Mouse (Mus musculus) spleen, adult 2 months (tissue): ENCODE data around the gene Vwa3b.

Experiments used
- CTCF ChIP-seq: fragments of 200-500 bp; IDR thresholded peaks from 2 replicates; pipeline ENCODE4 v1.5.1; 2011; ENCODE audit warnings: mild to moderate bottlenecking, inconsistent platforms; ENCODE audit not compliant: insufficient read depth, insufficient read length, insufficient replicate concordance; ENCODE audit errors: extremely low read depth
- POLR2A ChIP-seq: fragments of 200-500 bp; IDR thresholded peaks from 2 replicates; pipeline ENCODE4 v1.6.1; 2011; ENCODE audit warnings: low read depth, low read length, inconsistent platforms

DNA sequence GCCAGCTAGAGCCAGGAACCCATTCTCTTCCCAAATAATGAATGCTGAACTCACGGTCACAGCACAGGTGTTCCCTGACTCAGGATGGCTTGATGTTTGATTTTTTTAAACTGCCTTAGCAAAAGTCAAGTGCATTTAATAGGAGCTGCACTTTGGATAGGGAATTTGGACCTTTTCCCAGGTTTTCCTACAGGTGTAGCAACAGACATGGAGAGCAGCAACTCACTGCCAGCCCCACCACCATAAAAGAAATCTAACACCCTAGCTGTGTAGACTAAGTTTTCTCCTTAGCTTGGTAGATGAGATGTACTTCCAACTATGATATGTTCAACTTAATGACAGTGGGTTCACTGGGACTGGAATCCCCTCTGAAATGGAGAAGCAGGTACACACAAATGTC is 1.0 kb upstream of the Vwa3b start:
- TF ChIP-seq CTCF (no peak), POLR2A (no peak)
